Mouse (Mus musculus): Measurements from ENCODE around the gene Gm6993.

Gm6993 gene

DNA sequence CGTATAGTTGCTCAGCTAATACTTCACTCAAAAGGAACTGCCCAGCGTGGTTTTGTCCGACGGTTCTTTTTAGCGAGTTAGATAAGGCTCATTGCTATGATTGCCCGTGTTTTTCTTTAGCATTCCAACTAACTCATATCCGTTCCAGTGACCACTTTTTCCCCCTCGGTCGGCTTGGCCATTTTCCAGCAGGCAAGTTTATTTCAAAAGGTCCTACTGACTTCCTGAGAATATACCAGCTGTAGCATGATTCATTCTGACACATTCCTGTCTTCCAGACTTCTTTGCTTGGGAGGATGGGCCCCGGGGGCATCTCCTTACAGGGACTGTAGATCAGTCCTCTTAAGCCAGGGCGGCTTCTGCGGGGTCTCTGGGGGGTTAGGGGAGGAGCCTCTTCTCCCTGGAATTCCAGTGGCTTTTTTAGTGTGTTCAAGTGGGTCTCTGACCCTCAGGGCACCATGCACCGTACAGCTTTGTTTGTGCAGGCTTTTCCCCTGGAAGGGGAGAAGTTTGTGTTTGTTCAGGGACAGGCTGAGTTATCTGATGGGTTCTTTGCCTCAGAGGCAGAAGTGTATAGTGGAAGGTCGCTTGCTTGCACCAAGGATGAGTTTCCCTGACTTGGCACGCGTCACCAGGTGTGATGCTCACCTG lies 30.9 kb downstream of the Gm6993 start:
- DNase-seq (ENCODE audit: low spot score): peak; percentile 68

DNA sequence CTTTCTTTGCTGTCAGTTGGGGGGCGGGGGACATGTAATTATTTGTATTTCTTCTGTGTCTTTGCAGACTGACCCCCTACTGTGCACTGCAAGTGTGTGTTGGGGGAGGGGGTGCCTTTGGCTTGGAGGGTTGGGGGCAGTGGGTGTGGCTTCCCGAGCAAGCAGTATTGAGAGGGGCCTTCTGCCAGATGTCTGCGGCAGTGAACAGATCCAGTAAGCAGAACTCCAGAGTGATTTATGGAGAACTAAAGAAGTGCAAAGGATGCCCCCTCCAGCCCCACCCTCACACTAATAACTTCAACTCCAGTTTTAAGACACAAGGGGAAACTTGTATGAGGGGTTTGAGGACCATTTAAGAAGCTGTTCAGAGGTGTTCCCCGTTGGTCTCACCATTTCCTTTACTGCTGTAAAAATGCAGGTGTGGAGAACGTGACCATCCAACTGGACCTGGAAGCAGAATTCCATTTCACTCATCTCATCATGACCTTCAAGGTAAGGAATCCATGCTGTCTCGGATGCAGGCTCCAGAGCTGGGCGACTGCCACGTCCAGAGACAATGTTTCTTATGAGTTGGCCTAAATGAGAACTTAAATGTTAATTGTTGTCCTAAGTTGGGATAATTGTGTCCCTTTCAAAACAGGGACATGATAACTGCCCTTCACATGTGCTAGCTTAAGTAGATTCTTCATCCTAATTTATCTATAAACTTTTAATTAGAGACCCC lies 31.6 kb downstream of the Gm6993 start:
- DNase-seq (ENCODE audit: low spot score): no peak

DNA sequence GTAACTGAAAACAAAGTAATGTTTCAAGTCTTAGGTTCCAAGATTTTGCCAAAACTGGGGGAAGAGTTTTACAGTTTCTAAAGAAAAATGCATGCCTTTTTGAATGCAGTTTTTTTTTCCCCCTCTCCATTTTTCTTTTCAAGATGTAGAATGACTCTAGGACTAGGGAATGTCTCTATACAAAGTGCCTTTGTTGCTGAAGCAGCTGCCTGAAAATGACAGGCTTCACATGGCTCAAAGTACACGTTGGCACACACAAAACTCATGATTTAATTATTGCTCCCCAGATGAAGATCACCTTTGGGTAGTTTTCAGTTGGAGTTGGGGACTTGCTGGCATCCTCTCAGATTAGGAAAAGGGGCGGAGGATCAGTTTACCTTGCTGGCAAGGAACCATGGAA lies 32.3 kb downstream of the Gm6993 start:
- DNase-seq (ENCODE audit: low spot score): no peak

DNA sequence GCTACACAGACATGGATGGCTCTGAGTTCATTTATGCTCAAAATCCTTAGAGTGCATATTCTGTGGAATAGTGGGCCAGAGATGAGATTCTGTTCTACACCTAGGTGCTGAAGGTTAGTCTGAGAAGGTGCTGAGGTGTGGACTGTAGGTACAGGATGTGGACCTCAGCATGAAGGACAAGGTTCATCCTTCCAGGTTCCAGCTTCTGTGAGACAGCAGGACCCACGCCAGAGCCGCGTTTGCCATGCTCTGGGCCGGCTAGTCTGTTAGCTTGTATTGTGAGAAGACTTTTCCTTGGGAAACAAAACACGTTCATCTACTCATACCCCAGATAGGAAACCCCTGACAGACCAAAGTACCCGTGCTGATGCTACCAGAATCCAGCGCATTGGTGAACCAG lies 33.1 kb downstream of the Gm6993 start:
- DNase-seq (ENCODE audit: low spot score): no peak

DNA sequence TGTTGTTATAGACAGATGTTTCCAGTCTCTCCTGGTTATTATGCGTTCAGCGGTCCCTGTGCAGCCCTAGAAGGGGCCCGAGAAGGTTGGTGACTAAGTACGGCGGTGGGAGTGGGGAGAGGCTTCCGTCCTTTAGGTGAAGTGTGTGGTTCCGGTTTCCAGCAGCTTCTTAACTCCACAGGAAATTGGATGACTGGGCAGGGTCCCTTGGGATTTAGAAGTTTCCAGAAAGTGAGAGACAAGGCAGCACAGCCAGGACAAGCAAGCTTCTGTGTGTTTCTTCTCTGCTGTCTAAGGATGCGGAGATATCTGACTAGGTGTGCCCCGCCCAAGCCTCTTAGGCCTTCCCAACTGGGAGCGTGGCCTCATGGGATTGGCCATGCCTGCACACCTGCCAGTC lies 34.8 kb downstream of the Gm6993 start:
- no peak for DNase-seq (ENCODE audit: low spot score)

DNA sequence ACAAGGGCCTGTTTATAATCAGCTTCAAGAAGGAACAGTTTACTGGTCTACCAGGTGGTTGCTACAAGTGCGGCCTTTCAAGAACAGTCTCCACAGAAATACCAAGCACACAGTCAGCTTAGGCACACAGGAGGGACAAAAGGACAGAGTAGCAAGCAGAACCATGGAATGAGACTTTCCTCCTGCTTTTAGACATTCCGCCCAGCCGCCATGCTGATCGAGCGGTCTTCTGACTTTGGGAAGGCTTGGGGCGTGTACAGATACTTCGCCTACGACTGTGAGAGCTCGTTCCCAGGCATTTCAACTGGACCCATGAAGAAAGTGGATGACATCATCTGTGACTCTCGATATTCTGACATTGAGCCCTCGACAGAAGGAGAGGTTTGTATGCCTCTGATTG lies 37.7 kb downstream of the Gm6993 start:
- DNase-seq (ENCODE audit: low spot score): no peak

DNA sequence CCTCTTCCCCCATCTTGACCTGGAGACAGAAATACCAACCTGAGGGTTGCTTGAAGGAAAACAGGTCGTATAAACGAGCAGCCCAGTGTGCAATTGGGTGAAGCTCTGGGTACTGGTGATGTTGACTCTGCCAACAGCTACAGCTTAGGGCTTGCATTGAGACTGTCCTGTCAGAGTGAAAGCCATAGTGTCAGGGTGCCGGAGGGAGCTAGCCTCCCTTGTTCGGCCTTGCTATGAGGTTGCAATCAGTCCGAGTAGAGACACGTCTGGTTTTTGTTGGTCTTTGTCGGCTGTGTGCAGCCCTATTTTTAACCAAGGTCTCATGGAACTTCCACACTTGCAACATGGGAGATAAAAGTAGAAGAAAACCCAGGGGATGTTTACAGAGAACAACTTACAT lies 39.7 kb downstream of the Gm6993 start:
- DNase-seq (ENCODE audit: low spot score): no peak

DNA sequence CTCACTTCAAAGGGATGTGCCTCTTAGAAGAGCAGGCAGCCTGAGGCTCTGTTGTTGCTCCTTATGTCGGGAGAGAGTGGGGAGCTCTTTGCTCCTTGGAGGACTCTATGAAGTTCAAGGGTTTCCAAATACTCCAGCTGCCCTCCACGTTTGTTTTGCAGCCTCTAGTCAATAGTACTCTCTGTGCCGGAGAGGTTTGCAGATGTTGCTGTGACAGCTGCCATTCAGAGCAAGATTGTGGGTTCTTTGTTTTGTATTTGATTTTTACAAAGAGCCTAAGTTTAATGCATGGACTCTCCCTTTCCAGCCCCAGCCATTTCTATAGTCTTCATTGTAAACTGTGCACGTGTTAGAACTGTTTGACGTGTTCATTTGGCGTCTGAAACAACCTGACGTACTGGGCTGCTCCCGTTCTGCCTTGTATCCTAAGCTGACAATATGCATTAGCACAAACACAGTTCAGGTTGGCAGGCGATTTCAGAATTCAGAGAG lies 40.6 kb downstream of the Gm6993 start:
- no peak for DNase-seq (ENCODE audit: low spot score)

DNA sequence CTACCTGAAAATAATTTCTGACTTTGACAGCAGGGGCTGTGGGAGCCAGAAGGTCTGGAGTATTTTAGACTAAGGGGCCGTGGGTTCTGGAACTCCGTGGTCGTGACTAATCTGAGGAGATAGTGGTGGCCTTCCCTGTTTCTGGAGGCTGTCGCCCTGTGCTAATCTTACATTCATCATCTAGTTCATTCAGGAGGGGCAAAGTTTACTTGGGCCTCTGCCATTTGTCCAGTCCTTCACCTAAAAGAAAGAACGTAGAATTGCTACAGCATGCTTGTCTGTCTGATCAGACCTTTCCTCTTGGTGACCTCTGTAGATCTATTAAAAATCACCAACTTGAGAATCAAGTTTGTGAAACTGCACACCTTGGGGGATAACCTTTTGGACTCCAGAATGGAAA lies 41.7 kb downstream of the Gm6993 start:
- DNase-seq (ENCODE audit: low spot score): no peak

DNA sequence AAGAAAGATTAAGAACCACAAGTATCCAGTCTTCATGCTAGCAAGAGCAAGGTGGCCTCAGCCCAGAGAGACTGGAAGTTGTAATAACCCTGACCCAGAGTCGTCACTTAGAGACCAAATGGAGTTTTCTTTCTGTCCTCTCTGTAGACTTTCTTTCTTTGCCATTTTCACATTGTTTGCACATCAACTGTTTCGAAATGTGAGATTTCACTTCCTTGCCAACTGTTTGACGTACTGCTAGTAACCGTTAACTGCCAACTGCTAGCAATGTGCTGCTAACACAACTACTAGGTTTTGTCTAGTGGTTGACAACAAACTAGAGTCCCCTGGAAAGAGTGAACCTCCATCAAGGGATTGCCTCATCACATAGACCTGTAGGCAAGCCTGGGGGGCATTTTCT lies 42.6 kb downstream of the Gm6993 start:
- DNase-seq (ENCODE audit: low spot score): no peak

DNA sequence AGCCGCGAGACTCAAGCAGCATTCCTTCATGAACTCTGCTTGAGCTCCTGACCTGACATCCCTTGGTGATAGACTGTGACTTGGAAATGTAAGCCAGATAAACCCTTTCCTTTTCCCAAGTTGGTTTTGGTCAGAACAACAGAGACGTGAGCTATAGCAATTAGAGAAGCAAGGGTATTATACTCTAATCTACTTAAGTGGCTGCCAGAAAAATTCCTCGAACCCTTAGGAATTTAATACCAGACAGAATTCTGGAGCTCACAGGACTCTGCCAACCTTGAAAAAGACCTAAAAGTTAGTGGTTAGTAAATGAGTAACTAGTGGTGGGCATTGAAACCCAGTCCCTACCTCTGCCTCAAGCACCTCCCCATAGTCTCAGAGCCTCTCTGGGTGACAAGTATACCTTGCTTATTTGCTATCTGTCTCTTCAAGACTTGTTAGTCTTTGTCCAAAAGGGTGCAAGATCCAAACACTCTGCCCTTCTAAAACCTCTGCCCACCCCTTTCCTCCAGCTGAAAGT lies 43.1 kb downstream of the Gm6993 start:
- no peak for DNase-seq (ENCODE audit: low spot score)

DNA sequence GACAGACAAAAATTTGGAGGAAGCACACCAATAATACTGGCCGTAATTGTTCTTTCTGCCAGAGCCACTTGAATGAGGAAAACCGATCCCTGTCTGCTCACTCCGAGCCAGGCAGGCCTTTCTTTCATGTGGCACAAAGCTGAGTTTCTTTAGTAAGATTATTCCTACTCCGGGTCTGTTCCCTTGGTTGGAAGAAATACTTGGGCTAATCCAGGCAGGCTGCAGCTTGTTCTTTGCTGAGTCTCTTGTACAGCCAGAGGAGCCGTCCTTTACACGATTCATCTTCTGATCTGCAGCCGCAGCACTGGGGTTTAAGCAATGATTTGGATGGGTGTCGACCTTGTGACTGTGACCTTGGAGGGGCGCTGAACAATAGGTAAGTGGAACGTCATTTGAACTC lies 48.5 kb downstream of the Gm6993 start:
- DNase-seq (ENCODE audit: low spot score): no peak

Measured in embryo, embryonic 10 days (tissue).